In the genomic region with DNA sequence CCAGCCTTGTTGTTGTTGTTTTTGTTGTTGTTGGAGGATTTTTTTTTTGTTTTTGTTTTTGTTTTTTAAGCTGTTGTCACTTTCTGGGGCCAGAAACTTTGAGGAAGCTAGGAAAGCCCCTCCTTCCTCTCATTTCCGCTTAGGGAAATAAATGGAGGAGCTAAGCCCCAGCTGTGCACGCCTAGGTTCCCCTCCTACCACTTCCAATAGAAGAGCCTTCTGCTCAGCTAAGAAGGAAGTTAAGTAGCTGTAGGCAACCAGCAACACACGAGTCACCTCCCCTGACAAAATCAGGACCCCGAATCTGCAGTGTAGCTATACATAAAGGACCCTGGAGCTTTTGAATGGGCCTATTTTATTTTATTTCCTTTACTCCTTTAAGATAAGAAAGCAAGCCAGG, we compare ENCODE assay signal across 18 mouse cellular contexts.
"Had no signal": no experiment of that assay in that cellular context is flagged by ENCODE, and none has a peak within 500 bp of the region (broad histone marks: within the 10 kb centered on the region; RNA-seq: fewer than 3 reads in every experiment).

No protein-coding gene starts in this region.

- H3K27me3 ChIP-seq: liver, embryonic 13.5 days; lung, embryonic 15.5 days; midbrain, embryonic 13.5 days; neural tube, embryonic 12.5 days; neural tube, embryonic 15.5 days; stomach, embryonic 15.5 days had no signal

- H3K4me1 ChIP-seq: lung, embryonic 15.5 days; midbrain, embryonic 13.5 days; neural tube, embryonic 12.5 days; neural tube, embryonic 15.5 days; stomach, embryonic 15.5 days had no signal

- ATAC-seq: midbrain, embryonic 13.5 days; midbrain, embryonic 16.5 days had no signal

- H3K4me3 ChIP-seq: left cerebral cortex, adult 2 months; liver, embryonic 13.5 days; lung, embryonic 15.5 days; midbrain, embryonic 10.5 days; midbrain, embryonic 13.5 days; neural tube, embryonic 12.5 days; neural tube, embryonic 15.5 days; stomach, embryonic 15.5 days had no signal

- DNase-seq: kidney, adult 2 months; kidney, postnatal 25 days; layer of hippocampus, postnatal 36 days; liver, embryonic 13.5 days; lung, postnatal 14 days; right cerebral cortex, adult 18-20 months; right cerebral cortex, postnatal 14 days; right cerebral cortex, postnatal 4 days; thymus, postnatal 36 days had no signal

- H3K27ac ChIP-seq: kidney, postnatal 0 days; left cerebral cortex, adult 2 months; liver, embryonic 13.5 days; lung, embryonic 15.5 days; midbrain, embryonic 10.5 days; midbrain, embryonic 13.5 days; neural tube, embryonic 12.5 days; neural tube, embryonic 15.5 days; stomach, embryonic 15.5 days had no signal
